Mouse (Mus musculus) adipose tissue, adult 10 weeks (tissue): Measurements from ENCODE around the gene Cep170b. TPM values are rescaled to one million over a fixed set of nuclear protein-coding genes. Genes with fewer than 3 reads are reported as not detected.

Experiments used
- polyA plus RNA-seq: library from polyadenylated mRNA; stranded (reverse); fragments of 350-450 nt; fragmentation: Illumina TruSeq; extraction: RNeasy Lipid Tissue Mini Kit (QIAGEN cat#74804); gene quantifications from one replicate; pipeline ENCODE4 v1.2.3, GENCODE M21; 2014; ENCODE audit warnings: low read depth, low replicate concordance

The Cep170b gene
- polyA plus RNA-seq, result 34.5 TPM

GRCm38 (mm10) chr12:112720216-112720615 lies at the start of gene Cep170b:
Cep170b (plus strand) TSS chr12:112720455.

DNA sequence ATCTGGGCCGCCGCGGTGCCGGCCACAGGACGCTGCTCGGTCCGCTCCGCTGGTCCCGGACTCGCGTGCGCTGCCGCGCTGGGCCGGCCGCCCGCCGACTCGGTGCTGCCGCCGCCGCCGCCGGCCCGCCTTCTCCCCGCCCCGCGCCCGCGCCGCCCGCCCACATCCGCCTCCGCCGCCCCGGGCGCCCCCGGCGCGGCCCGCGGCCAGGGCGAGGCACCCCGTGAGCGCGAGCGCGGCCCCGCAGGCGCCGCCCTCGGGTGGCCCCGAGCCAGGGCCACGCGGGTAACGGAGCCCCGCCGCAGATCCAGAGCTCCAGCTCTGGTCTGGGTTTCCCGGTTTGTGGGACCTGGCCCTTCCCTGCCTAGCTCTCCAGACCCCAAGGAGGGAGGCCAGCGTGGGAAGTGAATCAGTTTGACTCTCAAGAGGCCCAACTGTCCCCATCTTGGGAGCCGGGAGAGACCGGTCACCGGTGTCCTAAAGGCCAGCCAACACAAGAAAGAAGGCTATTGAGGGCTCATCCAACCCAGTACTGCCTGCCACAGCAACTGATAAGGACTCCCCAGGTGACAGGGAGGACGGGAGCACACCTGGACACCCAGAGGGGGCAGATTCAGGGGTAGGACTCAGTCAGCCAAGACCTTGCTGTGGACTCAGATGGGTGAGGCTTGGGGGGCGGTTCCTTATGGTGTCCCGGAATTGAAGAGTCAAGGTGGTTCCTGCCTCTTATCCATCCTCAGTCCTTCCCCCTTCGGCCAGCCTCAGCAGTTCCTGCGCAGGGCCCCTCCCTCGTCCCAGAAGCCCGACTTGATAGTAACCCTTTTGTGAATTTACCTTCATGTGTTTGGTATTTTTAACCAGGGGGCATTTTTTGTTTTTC lies 45.9 kb upstream of the Cep170b start, which contains the start of gene Akt1:
TSS of gene Akt1 (minus strand) at position 753 of the 880 bp plus-strand sequence.

GRCm38 (mm10) chr12:112678555-112679026 lies 41.7 kb upstream of the Cep170b start, which contains the start of gene Zbtb42:
Zbtb42 (plus strand) TSS chr12:112678828.

GRCm38 (mm10) chr12:112760154-112760926 lies 40.1 kb downstream of the Cep170b start, which contains the start of gene Pld4:
Pld4 (plus strand) TSS chr12:112760655.

Other genes with a start within 250 kb of the Cep170b start
- 65.5 TPM for gene A530016L24Rik, start 231.0 kb upstream of the Cep170b start, polyA plus RNA-seq
- not detected for gene Tmem179, start 203.7 kb upstream of the Cep170b start, polyA plus RNA-seq
- 25.2 TPM for gene Inf2, start 131.7 kb upstream of the Cep170b start, polyA plus RNA-seq
- 7.7 TPM for gene Adssl1, start 100.4 kb upstream of the Cep170b start, polyA plus RNA-seq
- gene Siva1, start 75.8 kb upstream of the Cep170b start, polyA plus RNA-seq, result 23.4 TPM
- 87.7 TPM for gene Akt1, start 45.6 kb upstream of the Cep170b start, polyA plus RNA-seq
- gene Zbtb42, start 41.6 kb upstream of the Cep170b start, polyA plus RNA-seq, result 5.8 TPM
- gene Pld4, start 40.2 kb downstream of the Cep170b start, polyA plus RNA-seq, result 35.6 TPM
- 6.4 TPM for gene Ahnak2, start 82.2 kb downstream of the Cep170b start, polyA plus RNA-seq
- 8.9 TPM for gene Clba1, start 88.5 kb downstream of the Cep170b start, polyA plus RNA-seq
- 10.8 TPM for gene Cdca4, start 109.0 kb downstream of the Cep170b start, polyA plus RNA-seq
- 2.7 TPM for gene Gpr132, start 147.8 kb downstream of the Cep170b start, polyA plus RNA-seq
- gene Jag2, start 209.3 kb downstream of the Cep170b start, polyA plus RNA-seq, result 19.9 TPM
- gene Nudt14, start 221.7 kb downstream of the Cep170b start, polyA plus RNA-seq, result 29.2 TPM